Mouse (Mus musculus) liver, embryonic 14.5 days (tissue): Measurements from ENCODE around the gene Lrp1. TPM values are rescaled to one million over a fixed set of nuclear protein-coding genes. Genes with fewer than 3 reads are reported as not detected.

ENCODE experiments used
- ATAC-seq: fragments of 200-750 bp; cut with Nextera tagmentation; 2 replicates; pipeline ENCODE4 v1.8.0; 2017; ENCODE audit warnings: moderate number of reproducible peaks, mild to moderate bottlenecking, moderate library complexity; ENCODE audit not compliant: insufficient read depth
- DNase-seq, 3 experiments: peaks; one replicate each; pipeline ENCODE4 v3.0.0-alpha.2; 2012 to 2013; ENCODE audit warnings: low read depth in 3 of 3, low spot score in 3 of 3
- H3K27ac ChIP-seq: fragments of 300-500 bp; sonication (generic); 2 replicates; pipeline ENCODE4 v1.5.1; 2014; ENCODE audit warnings: moderate library complexity, mild to moderate bottlenecking, control low read depth, inconsistent platforms
- H3K27me3 ChIP-seq: fragments of 300-500 bp; sonication (generic); 2 replicates; pipeline ENCODE4 v1.6.1; 2014; ENCODE audit warnings: mild to moderate bottlenecking, low read length, moderate library complexity; ENCODE audit not compliant: control insufficient read depth, insufficient read depth
- H3K36me3 ChIP-seq: fragments of 300-500 bp; sonication (generic); replicated peaks from 2 replicates; pipeline ENCODE4 v1.6.1; 2014; ENCODE audit warnings: low read depth; ENCODE audit not compliant: control insufficient read depth, insufficient read depth
- H3K4me1 ChIP-seq, 2 experiments: fragments of 200-500 bp in 1 of 2; fragments of 300-500 bp in 1 of 2; sonication (generic) in 1 of 2; replicated peaks; 2 replicates each; pipeline ENCODE4 v1.6.1; 2012 to 2014; ENCODE audit warnings: antibody characterized with exemption in 1 of 2, inconsistent platforms in 1 of 2, low read length in 1 of 2; ENCODE audit not compliant: control insufficient read depth in 2 of 2, insufficient read depth in 2 of 2
- H3K4me2 ChIP-seq: fragments of 300-500 bp; sonication (generic); 2 replicates; pipeline ENCODE4 v1.6.1; 2014; ENCODE audit warnings: low read depth, mild to moderate bottlenecking, control low read depth, moderate library complexity
- H3K4me3 ChIP-seq, 2 experiments: fragments of 200-500 bp in 1 of 2; fragments of 300-500 bp in 1 of 2; sonication (generic) in 1 of 2; 2 replicates each; pipeline ENCODE4 v1.5.1; 2012 to 2014; ENCODE audit warnings: low read depth in 2 of 2, low read length in 2 of 2, mild to moderate bottlenecking in 2 of 2, control low read depth in 1 of 2, inconsistent platforms in 1 of 2, moderate library complexity in 1 of 2; ENCODE audit not compliant: insufficient read depth in 1 of 2
- H3K9ac ChIP-seq: fragments of 300-500 bp; sonication (generic); replicated peaks from 2 replicates; pipeline ENCODE4 v1.6.1; 2014; ENCODE audit warnings: mild to moderate bottlenecking, control low read depth, moderate library complexity
- H3K9me3 ChIP-seq: fragments of 300-500 bp; sonication (generic); 2 replicates; pipeline ENCODE4 v1.6.1; 2016; ENCODE audit warnings: low read length, mixed read lengths; ENCODE audit not compliant: control insufficient read depth
- CTCF ChIP-seq: IDR thresholded peaks from 2 replicates; pipeline ENCODE4 v1.5.1; 2016; ENCODE audit warnings: antibody characterized with exemption, low read depth, control low read depth
- EP300 ChIP-seq: IDR thresholded peaks from 2 replicates; pipeline ENCODE4 v1.6.1; 2016; ENCODE audit warnings: antibody characterized with exemption, low read depth
- WGBS: fragments of 180-500 bp; shearing (Covaris S2); extraction: QIAGEN DNeasy Blood & Tissue Kit; methylation state at CpG from one replicate; pipeline ENCODE4 v1.1.7; 2014; ENCODE audit not compliant: insufficient replicate concordance; 5-methylcytosine and 5-hydroxymethylcytosine counted together
- polyA plus RNA-seq, 2 experiments: library from polyadenylated mRNA; depleted of rRNA in 1 of 2; stranded (reverse) in 1 of 2; unstranded in 1 of 2; fragments of >200 nt; fragmentation: Nextera tagmentation in 1 of 2; extraction: Ambion mirVana in 1 of 2; gene quantifications; 2 replicates each; pipeline versions ENCODE4 v1.2.1 to v1.2.3; 2012 to 2014

Lrp1 gene
- polyA plus RNA-seq, 2 experiments, result 13.2 to 18.2 TPM

- Histone ChIP-seq H3K4me3 (no peak overlapping the region), H3K4me1 (no peaks in the 10 kb centered on the region), H3K9me3 (no peaks in the 10 kb centered on the region), H3K9ac (no peak overlapping the region), H3K27me3 (peaks cover 39% of the 10 kb centered on the region), H3K4me2 (no peak overlapping the region), H3K27ac (no peak overlapping the region), H3K36me3 (no peaks in the 10 kb centered on the region)
- peak in 1 of 3 experiments; percentile 44 for DNase-seq
- TF ChIP-seq CTCF (peak; percentile 97), EP300 (no peak)
- WGBS, result 24% methylated on average over 7 of the region's 7 CpGs
- 0 out of 2 replicates have a peak, but pooled peaks have one; percentile 14 for ATAC-seq
Measured at GRCm38 (mm10) chr10:127537854-127538583, 82.9 kb downstream of the Lrp1 start.

DNA sequence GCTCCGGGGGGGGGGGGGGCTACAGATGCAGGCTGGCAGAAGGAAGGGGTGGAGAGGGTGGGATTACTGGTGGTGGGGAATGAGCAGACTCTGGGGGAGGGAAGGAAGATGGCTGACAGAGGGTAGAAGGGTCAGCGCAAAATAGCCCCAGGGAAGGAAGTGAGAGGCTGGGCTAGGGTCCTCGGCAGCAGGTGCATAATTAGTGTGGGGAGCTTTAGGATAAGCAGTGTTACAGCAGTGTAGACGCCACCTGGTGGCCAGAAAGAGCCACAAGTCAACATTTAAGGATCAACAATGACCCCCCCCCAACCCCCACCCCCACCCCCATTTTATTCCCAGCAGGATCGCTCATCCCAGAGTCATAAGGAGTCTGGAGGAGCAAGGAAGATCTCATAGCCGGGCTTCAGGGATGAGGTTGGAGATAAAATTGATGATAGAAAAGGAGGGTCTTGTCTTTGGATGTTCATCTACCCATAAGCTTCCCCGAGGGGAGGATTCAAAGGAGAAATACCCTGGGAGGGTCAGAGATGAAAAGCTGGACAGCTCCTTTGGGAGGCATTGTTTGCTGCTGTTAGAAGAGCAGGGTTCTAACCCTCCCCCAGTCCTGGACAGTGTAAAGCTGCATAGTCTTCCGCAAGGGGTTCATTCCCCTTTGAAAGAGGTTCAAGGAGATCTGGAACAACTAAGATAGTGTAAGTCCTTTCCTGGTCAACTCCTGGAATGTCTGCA is 84.2 kb downstream of the Lrp1 start:
- 12% methylated on average over 8 of the region's 8 CpGs for WGBS
- Histone ChIP-seq H3K36me3 (no peaks in the 10 kb centered on the region), H3K9me3 (no peaks in the 10 kb centered on the region), H3K4me3 (no peak overlapping the region), H3K4me2 (no peak overlapping the region), H3K9ac (no peak overlapping the region), H3K27me3 (peaks cover 52% of the 10 kb centered on the region), H3K27ac (no peak overlapping the region), H3K4me1 (no peaks in the 10 kb centered on the region)
- peak; percentile 50 for TF ChIP-seq CTCF
- no peak for TF ChIP-seq EP300
- DNase-seq (no peak), ATAC-seq (no peak)

DNA sequence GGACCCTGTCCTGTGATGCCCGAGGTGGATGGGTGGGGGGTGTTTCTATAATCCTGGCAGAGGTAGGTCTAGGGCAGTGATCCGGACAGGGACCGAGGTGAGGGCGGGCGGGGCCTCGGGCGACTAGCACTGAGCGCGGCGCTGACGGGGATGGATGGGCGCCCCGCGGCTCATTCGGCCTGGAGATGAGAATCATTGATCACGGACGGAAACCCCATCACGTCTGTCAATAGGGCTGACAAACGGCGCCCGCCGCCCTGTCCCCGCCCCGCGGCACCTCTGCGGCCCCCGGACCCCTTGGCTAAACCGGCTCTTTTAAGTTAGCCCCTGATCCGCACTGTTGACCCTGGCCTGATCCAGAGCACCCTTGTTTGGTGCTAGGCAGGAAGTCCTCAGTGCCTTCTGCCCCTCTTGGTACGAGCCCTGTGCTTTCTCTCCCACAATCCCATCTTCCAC is 86.0 kb downstream of the Lrp1 start:
- no peaks in the 10 kb centered on the region for H3K36me3 ChIP-seq
- no peak overlapping the region for H3K9ac ChIP-seq
- no peak overlapping the region for H3K27ac ChIP-seq
- H3K4me2 ChIP-seq, result no peak overlapping the region
- TF ChIP-seq CTCF (no peak), EP300 (no peak)
- ATAC-seq (no peak), DNase-seq (no peak)
- H3K4me3 ChIP-seq, result no peak overlapping the region
- 1% methylated on average over 28 of the region's 30 CpGs for WGBS
- H3K9me3 ChIP-seq, result no peaks in the 10 kb centered on the region
- peaks cover 70% of the 10 kb centered on the region for H3K27me3 ChIP-seq
- no peaks in the 10 kb centered on the region for H3K4me1 ChIP-seq

- Histone ChIP-seq H3K4me1 (no peaks in the 10 kb centered on the region), H3K4me3 (peak within 1 kb of the TSS in 1 of 2 experiments; percentile 36; a peak in 2 of 4 replicates), H3K36me3 (no peaks in the 10 kb centered on the region), H3K4me2 (peak within 1 kb of the TSS; percentile 40), H3K9ac (no peak within 1 kb of the TSS), H3K9me3 (no peaks in the 10 kb centered on the region), H3K27me3 (peaks cover 76% of the 10 kb centered on the region), H3K27ac (no peak within 1 kb of the TSS)
- DNase-seq (no peak), ATAC-seq (peak; percentile 22; the same call in 1 of the 2 replicates)
- WGBS, result under 1% methylated on average over 60 of the region's 78 CpGs
- no peak for TF ChIP-seq EP300
- TF ChIP-seq CTCF, result no peak
Measured at GRCm38 (mm10) chr10:127534036-127534928, 86.7 kb downstream of the Lrp1 start, which contains the start of gene Nxph4. Gene Nxph4 (minus strand): TSS chr10:127534559.
